Mouse (Mus musculus) cortical plate, adult 2 months (tissue): Measurements from ENCODE around the gene Gp2.

ENCODE experiments used
- CTCF ChIP-seq: fragments of 200-500 bp; IDR thresholded peaks from 2 replicates; pipeline ENCODE4 v1.5.1; 2011; ENCODE audit warnings: mild to moderate bottlenecking, control low read depth, low read length; ENCODE audit not compliant: insufficient read depth; ENCODE audit errors: extremely low read depth
- POLR2A ChIP-seq: fragments of 200-500 bp; IDR thresholded peaks from 2 replicates; pipeline ENCODE4 v1.6.1; 2011; ENCODE audit warnings: mild to moderate bottlenecking, low read length, control low read depth; ENCODE audit not compliant: insufficient read depth; ENCODE audit errors: extremely low read depth

DNA sequence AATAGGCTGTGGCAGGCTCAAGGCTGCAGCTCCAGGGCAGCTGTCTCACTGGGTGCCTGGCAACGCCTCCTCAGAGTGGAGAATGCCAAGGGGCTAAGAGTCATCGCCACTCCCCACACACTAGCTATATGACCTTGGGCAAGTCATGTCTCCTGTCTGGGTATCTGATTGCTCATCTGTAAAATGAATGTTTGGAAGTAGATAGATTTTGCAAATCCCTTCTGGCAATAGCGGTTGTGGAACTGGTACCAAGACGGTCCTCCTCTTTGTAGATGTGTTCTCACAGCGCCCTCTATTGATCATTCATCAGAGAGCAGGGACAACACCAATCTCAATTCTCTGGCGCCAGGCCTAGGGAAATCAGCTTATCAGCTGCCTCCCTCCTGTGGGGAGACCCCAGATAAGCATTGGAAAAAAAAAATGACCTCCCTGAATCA, 31.9 kb downstream of the Gp2 start:
- no peak for TF ChIP-seq POLR2A
- peak; percentile 80 for TF ChIP-seq CTCF
